Mouse (Mus musculus) forebrain, embryonic 12.5 days (tissue): ENCODE results near the gene Pik3r5. TPM values are rescaled to one million over a fixed set of nuclear protein-coding genes. Genes with fewer than 3 reads are reported as not detected.

ENCODE experiments used
- ATAC-seq: fragments of 200-750 bp; cut with Nextera tagmentation; 2 replicates; pipeline ENCODE4 v1.8.0; 2017; ENCODE audit warnings: moderate TSS enrichment; ENCODE audit not compliant: low FRiP score
- H3K27ac ChIP-seq: fragments of 300-500 bp; sonication (generic); 2 replicates; pipeline ENCODE4 v1.5.1; 2016; ENCODE audit warnings: mild to moderate bottlenecking
- H3K27me3 ChIP-seq: fragments of 300-500 bp; sonication (generic); 2 replicates; pipeline ENCODE4 v1.6.1; 2016; ENCODE audit warnings: mild to moderate bottlenecking
- H3K36me3 ChIP-seq: fragments of 300-500 bp; sonication (generic); replicated peaks from 2 replicates; pipeline ENCODE4 v1.6.1; 2016; ENCODE audit warnings: mild to moderate bottlenecking
- H3K4me1 ChIP-seq: fragments of 300-500 bp; sonication (generic); 2 replicates; pipeline ENCODE4 v1.6.1; 2016
- H3K4me2 ChIP-seq: fragments of 300-500 bp; sonication (generic); 2 replicates; pipeline ENCODE4 v1.6.1; 2016; ENCODE audit warnings: mild to moderate bottlenecking, moderate library complexity
- H3K4me3 ChIP-seq: fragments of 300-500 bp; sonication (generic); replicated peaks from 2 replicates; pipeline ENCODE4 v1.5.1; 2016; ENCODE audit warnings: mild to moderate bottlenecking
- H3K9ac ChIP-seq: fragments of 300-500 bp; sonication (generic); 2 replicates; pipeline ENCODE4 v1.6.1; 2016; ENCODE audit warnings: mild to moderate bottlenecking
- H3K9me3 ChIP-seq: fragments of 300-500 bp; sonication (generic); 2 replicates; pipeline ENCODE4 v1.6.1; 2016
- WGBS: fragments of 180-500 bp; shearing (Covaris S2); methylation state at CpG from one replicate; pipeline ENCODE4 v1.1.7; 2016; 5-methylcytosine and 5-hydroxymethylcytosine counted together
- polyA plus RNA-seq: library from polyadenylated mRNA; unstranded; fragments of >200 nt; fragmentation: Nextera tagmentation; extraction: Ambion mirVana; gene quantifications from 2 replicates; pipeline ENCODE4 v1.2.1, GENCODE M21; 2016

Pik3r5 gene
- polyA plus RNA-seq, result 0.24 and 0.29 TPM in 2 replicates

- 9% methylated on average over 35 of the region's 35 CpGs for WGBS
- Histone ChIP-seq H3K4me1 (peaks cover 13% of the 10 kb centered on the region), H3K4me2 (peak within 1 kb of the TSS; percentile 56), H3K27ac (no peak within 1 kb of the TSS), H3K27me3 (peaks cover 26% of the 10 kb centered on the region), H3K4me3 (peak within 1 kb of the TSS; percentile 42), H3K9ac (peak within 1 kb of the TSS; percentile 39), H3K36me3 (no peaks in the 10 kb centered on the region), H3K9me3 (no peaks in the 10 kb centered on the region)
- peak; percentile 85 for ATAC-seq
Measured at GRCm38 (mm10) chr11:68431699-68432360, at the start of gene Pik3r5. Pik3r5 (plus strand) TSS chr11:68432121.

- H3K27ac ChIP-seq, result no peak overlapping the region
- no peaks in the 10 kb centered on the region for H3K36me3 ChIP-seq
- H3K4me3 ChIP-seq, result peak overlapping the region; percentile 69
- peak overlapping the region; percentile 40 for H3K9ac ChIP-seq
- WGBS, result 2% methylated on average over 10 of the region's 10 CpGs
- ATAC-seq, result no peak
- peaks cover 79% of the 10 kb centered on the region for H3K27me3 ChIP-seq
- H3K4me2 ChIP-seq, result peak overlapping the region; percentile 96
- H3K9me3 ChIP-seq, result no peaks in the 10 kb centered on the region
- H3K4me1 ChIP-seq, result peaks cover 60% of the 10 kb centered on the region
Measured at GRCm38 (mm10) chr11:68383519-68383918, 48.4 kb upstream of the Pik3r5 start.

- 4% methylated on average over 12 of the region's 12 CpGs for WGBS
- peak overlapping the region; percentile 78 for H3K9ac ChIP-seq
- peak overlapping the region; percentile 69 for H3K4me3 ChIP-seq
- peaks cover 85% of the 10 kb centered on the region for H3K27me3 ChIP-seq
- no peaks in the 10 kb centered on the region for H3K9me3 ChIP-seq
- ATAC-seq, result no peak
- H3K4me2 ChIP-seq, result peak overlapping the region; percentile 96
- H3K4me1 ChIP-seq, result peaks cover 54% of the 10 kb centered on the region
- no peak overlapping the region for H3K27ac ChIP-seq
- no peaks in the 10 kb centered on the region for H3K36me3 ChIP-seq
Measured at GRCm38 (mm10) chr11:68384131-68384530, 47.8 kb upstream of the Pik3r5 start.

GRCm38 (mm10) chr11:68384592-68385020, 47.3 kb upstream of the Pik3r5 start:
- H3K36me3 ChIP-seq, result no peaks in the 10 kb centered on the region
- H3K9me3 ChIP-seq, result no peaks in the 10 kb centered on the region
- H3K27me3 ChIP-seq, result peaks cover 85% of the 10 kb centered on the region
- peak overlapping the region; percentile 96 for H3K4me2 ChIP-seq
- H3K9ac ChIP-seq, result peak overlapping the region; percentile 78
- WGBS, result under 1% methylated on average over 27 of the region's 27 CpGs
- no peak for ATAC-seq
- H3K27ac ChIP-seq, result peak overlapping the region; percentile 61
- peak overlapping the region; percentile 69 for H3K4me3 ChIP-seq
- H3K4me1 ChIP-seq, result peaks cover 52% of the 10 kb centered on the region

DNA sequence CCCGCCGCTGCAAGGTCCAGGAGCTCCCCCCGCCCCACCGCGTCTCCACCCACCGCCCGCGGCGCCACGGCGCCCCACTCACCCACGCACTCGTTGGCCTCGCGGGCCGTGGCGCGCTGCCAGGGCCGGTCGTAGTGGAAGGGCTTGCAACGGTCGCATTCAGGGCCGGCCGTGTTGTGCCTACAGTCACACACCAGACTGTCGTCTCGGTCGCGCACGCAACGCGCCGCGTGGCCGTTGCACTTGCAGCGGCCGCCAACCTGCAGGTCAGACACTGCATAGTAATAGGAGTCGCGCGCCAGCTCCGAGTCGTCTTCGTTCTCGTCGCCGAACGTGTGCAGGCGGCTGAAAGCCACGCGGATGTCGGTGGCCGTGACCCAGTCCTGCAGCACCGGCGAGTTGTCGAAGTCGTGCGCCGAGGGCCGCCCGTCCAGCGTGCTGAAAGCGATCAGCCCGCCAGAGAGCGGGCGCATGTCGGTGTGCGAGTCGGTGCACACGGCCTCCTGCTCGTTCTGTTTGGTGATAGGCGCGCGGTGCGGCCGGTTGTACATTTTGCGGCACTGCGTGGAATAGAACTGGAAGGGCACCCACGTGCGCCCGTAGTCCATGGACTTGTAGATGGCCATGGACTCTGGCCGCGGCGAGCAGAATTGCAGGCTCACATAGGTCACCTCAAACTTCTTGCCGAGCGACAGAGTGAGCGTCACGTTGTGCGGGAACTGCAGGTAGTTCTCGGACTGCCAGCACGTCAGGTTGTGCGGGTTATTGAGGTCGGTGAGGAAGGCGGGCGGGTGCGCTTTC, 46.7 kb upstream of the Pik3r5 start:
- Histone ChIP-seq H3K4me2 (peak overlapping the region; percentile 96), H3K4me3 (peak overlapping the region; percentile 69), H3K27me3 (peaks cover 88% of the 10 kb centered on the region), H3K9me3 (no peaks in the 10 kb centered on the region), H3K36me3 (no peaks in the 10 kb centered on the region), H3K4me1 (peaks cover 52% of the 10 kb centered on the region), H3K9ac (peak overlapping the region; percentile 78), H3K27ac (peak overlapping the region; percentile 83)
- under 1% methylated on average over 94 of the region's 94 CpGs for WGBS
- peak; percentile 8 for ATAC-seq

DNA sequence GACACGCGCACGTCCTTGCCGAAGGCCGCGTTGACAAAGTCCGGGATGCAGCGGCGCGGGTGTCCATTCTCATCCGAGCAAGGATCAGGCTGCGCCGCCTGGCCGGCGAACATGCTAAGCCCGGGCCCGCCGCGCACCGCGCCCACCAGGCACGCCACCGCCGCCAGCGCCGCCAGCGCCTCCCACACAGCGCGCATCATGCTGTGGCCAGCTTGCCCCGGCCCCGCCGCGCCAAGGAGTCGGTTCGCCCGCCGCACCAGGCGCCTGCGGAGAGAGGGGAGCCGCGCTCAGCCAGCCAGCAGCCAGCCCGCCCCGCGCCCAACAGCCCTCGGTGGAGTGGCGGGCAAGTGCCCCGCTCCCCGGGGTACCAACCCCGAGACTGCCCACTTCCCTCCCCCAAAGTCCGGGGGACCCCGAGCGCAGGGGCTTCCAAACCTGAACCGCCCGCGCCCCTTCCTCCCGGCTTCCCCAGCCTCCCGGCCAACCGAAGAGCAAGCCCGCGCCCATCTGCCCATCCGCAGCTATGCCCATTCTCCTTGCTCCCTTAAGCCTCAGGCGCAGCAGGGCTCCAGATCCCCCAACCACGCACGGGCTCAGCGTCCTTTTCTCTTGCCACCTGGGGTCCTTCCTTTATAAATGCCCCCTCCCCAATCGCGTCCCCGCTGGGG, 45.9 kb upstream of the Pik3r5 start:
- peak overlapping the region; percentile 78 for H3K9ac ChIP-seq
- peaks cover 60% of the 10 kb centered on the region for H3K4me1 ChIP-seq
- no peaks in the 10 kb centered on the region for H3K9me3 ChIP-seq
- H3K4me2 ChIP-seq, result peak overlapping the region; percentile 96
- WGBS, result under 1% methylated on average over 59 of the region's 68 CpGs
- H3K27me3 ChIP-seq, result peaks cover 92% of the 10 kb centered on the region
- no peaks in the 10 kb centered on the region for H3K36me3 ChIP-seq
- H3K27ac ChIP-seq, result peak overlapping the region; percentile 83
- ATAC-seq, result peak; percentile 55
- H3K4me3 ChIP-seq, result peak overlapping the region; percentile 69

GRCm38 (mm10) chr11:68386589-68387440, 45.1 kb upstream of the Pik3r5 start:
- H3K9me3 ChIP-seq, result no peaks in the 10 kb centered on the region

GRCm38 (mm10) chr11:68387441-68387760, 44.5 kb upstream of the Pik3r5 start:
- Histone ChIP-seq H3K9ac (peak overlapping the region; percentile 78), H3K4me2 (peak overlapping the region; percentile 96), H3K36me3 (no peaks in the 10 kb centered on the region), H3K27ac (peak overlapping the region; percentile 83), H3K27me3 (peaks cover 93% of the 10 kb centered on the region), H3K4me1 (peaks cover 57% of the 10 kb centered on the region), H3K9me3 (no peaks in the 10 kb centered on the region), H3K4me3 (peak overlapping the region; percentile 69)
- ATAC-seq, result no peak
- WGBS, result 13% methylated on average over 4 of the region's 4 CpGs

More at GRCm38 (mm10) chr11:68386589-68387440, 45.1 kb upstream of the Pik3r5 start:
- peaks cover 57% of the 10 kb centered on the region for H3K4me1 ChIP-seq
- peak overlapping the region; percentile 96 for H3K4me2 ChIP-seq
- ATAC-seq, result peak; percentile 67
- H3K36me3 ChIP-seq, result no peaks in the 10 kb centered on the region
- under 1% methylated on average over 69 of the region's 90 CpGs for WGBS
- H3K27ac ChIP-seq, result peak overlapping the region; percentile 83
- peak overlapping the region; percentile 78 for H3K9ac ChIP-seq
- H3K4me3 ChIP-seq, result peak overlapping the region; percentile 69
- H3K27me3 ChIP-seq, result peaks cover 92% of the 10 kb centered on the region

DNA sequence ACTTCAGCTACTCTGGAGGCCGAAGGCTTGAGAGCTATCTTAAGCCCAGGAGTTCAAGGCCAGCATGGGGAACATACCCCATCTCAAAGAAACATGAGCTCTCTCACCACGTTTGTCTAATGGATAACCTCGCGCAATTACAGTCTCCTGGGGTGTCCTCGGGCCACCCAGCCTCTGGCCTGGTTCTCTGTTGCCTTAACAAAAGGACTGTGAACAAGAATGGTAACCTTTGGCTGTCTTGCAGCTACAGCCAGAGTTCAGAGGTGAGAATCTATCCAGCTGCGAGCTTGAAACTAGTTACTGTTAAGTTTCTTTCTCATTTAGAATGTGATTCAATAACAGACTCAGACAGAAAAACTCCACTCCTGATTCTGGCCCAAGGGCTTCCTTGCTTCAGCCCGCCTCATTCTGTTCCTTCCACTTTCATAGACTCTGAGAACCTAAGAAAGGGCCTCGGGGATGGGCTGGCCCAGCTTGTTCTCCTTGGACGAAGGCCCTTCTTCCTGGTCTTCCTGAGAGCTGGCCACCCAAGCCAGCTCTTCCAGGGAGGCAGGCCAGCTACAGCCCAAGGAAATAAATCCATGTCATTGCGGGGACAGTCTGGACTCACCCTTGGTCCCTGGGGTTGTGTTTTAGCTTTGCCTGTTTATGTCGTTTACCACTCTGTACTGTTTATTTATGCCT, 43.8 kb upstream of the Pik3r5 start:
- peaks cover 56% of the 10 kb centered on the region for H3K4me1 ChIP-seq
- H3K36me3 ChIP-seq, result no peaks in the 10 kb centered on the region
- no peak overlapping the region for H3K27ac ChIP-seq
- H3K27me3 ChIP-seq, result peaks cover 96% of the 10 kb centered on the region
- no peak overlapping the region for H3K9ac ChIP-seq
- 29% methylated on average over 11 of the region's 11 CpGs for WGBS
- H3K9me3 ChIP-seq, result no peaks in the 10 kb centered on the region
- no peak overlapping the region for H3K4me2 ChIP-seq
- 0 out of 2 replicates have a peak overlapping the region, but pooled peaks have one; percentile 1 for H3K4me3 ChIP-seq
- ATAC-seq, result no peak

DNA sequence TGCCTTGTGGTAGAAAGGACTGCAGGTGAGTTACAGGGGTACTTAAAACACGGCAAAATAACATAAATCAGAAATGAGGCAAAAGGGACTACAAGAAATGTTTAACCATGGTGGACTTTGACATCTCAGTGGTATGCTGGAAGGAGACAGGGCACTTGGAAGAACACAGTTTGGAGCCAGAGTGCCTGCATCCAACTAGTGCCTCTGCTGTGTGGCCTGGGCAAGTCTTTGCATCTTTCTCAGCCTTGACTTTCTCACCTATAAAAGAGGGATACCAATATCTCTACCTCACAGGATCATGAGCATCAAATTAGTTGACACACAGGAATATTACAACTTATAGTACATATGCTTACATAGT, 43.3 kb upstream of the Pik3r5 start:
- Histone ChIP-seq H3K4me1 (peaks cover 51% of the 10 kb centered on the region), H3K4me2 (no peak overlapping the region), H3K27me3 (peaks cover 93% of the 10 kb centered on the region), H3K9ac (no peak overlapping the region), H3K4me3 (no peak overlapping the region), H3K36me3 (no peaks in the 10 kb centered on the region), H3K9me3 (no peaks in the 10 kb centered on the region), H3K27ac (no peak overlapping the region)
- WGBS, result 30% methylated on average over 1 of the region's 1 CpGs
- no peak for ATAC-seq

GRCm38 (mm10) chr11:68389621-68390020, 42.3 kb upstream of the Pik3r5 start:
- Histone ChIP-seq H3K9me3 (no peaks in the 10 kb centered on the region), H3K36me3 (no peaks in the 10 kb centered on the region), H3K4me1 (peaks cover 41% of the 10 kb centered on the region), H3K4me2 (no peak overlapping the region), H3K27me3 (peaks cover 96% of the 10 kb centered on the region), H3K4me3 (no peak overlapping the region), H3K9ac (no peak overlapping the region), H3K27ac (no peak overlapping the region)
- ATAC-seq, result no peak
- under 1% methylated on average over 8 of the region's 8 CpGs for WGBS
